Mouse (Mus musculus) neural tube, embryonic 12.5 days (tissue): ENCODE results near the gene Timm29. TPM values are rescaled to one million over a fixed set of nuclear protein-coding genes. Genes with fewer than 3 reads are reported as not detected.

Experiments used
- ATAC-seq: fragments of 200-750 bp; cut with Nextera tagmentation; 2 replicates; pipeline ENCODE4 v1.8.0; 2017; ENCODE audit warnings: low read depth, mild to moderate bottlenecking, moderate TSS enrichment, moderate library complexity; ENCODE audit not compliant: low FRiP score
- H3K27ac ChIP-seq: fragments of 300-500 bp; sonication (generic); 2 replicates; pipeline ENCODE4 v1.5.1; 2016
- H3K27me3 ChIP-seq: fragments of 300-500 bp; sonication (generic); replicated peaks from 2 replicates; pipeline ENCODE4 v1.6.1; 2016; ENCODE audit warnings: mild to moderate bottlenecking
- H3K36me3 ChIP-seq: fragments of 300-500 bp; sonication (generic); 2 replicates; pipeline ENCODE4 v1.6.1; 2016; ENCODE audit warnings: mild to moderate bottlenecking
- H3K4me1 ChIP-seq: fragments of 300-500 bp; sonication (generic); 2 replicates; pipeline ENCODE4 v1.6.1; 2016
- H3K4me2 ChIP-seq: fragments of 300-500 bp; sonication (generic); replicated peaks from 2 replicates; pipeline ENCODE4 v1.6.1; 2016; ENCODE audit warnings: mild to moderate bottlenecking
- H3K4me3 ChIP-seq: fragments of 300-500 bp; sonication (generic); 2 replicates; pipeline ENCODE4 v1.5.1; 2016
- H3K9ac ChIP-seq: fragments of 300-500 bp; sonication (generic); 2 replicates; pipeline ENCODE4 v1.6.1; 2016; ENCODE audit warnings: mild to moderate bottlenecking
- H3K9me3 ChIP-seq: fragments of 300-500 bp; sonication (generic); 2 replicates; pipeline ENCODE4 v1.6.1; 2016; ENCODE audit warnings: mild to moderate bottlenecking
- WGBS: fragments of 180-500 bp; shearing (Covaris S2); methylation state at CpG from one replicate; pipeline ENCODE4 v1.1.7; 2016; 5-methylcytosine and 5-hydroxymethylcytosine counted together
- polyA plus RNA-seq: library from polyadenylated mRNA; unstranded; fragments of >200 nt; fragmentation: Nextera tagmentation; extraction: Ambion mirVana; gene quantifications from 2 replicates; pipeline ENCODE4 v1.2.1, GENCODE M21; 2016

Timm29 gene
- polyA plus RNA-seq, 1 experiment from 2014 or later, result 62.4 TPM

DNA sequence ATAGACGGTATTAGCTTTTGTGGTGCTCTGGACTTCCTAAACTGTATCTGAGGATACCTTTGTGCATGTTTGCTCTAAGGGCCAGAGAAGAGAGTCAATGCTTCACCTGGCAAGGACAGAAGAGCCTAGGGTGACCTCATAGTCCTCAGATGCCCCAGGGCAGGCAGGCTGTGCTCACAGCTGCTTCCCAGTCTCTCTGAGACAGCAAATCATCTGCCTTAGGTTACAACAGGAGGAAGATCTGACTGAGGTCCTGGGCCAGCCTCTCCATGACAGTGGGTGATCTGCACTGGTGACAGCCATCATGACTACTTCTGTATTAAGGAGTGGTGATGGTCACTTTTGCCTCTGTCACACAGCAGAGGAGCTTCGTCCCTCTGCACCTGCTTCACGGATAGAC is 33.4 kb upstream of the Timm29 start:
- 92% methylated on average over 3 of the region's 3 CpGs for WGBS

DNA sequence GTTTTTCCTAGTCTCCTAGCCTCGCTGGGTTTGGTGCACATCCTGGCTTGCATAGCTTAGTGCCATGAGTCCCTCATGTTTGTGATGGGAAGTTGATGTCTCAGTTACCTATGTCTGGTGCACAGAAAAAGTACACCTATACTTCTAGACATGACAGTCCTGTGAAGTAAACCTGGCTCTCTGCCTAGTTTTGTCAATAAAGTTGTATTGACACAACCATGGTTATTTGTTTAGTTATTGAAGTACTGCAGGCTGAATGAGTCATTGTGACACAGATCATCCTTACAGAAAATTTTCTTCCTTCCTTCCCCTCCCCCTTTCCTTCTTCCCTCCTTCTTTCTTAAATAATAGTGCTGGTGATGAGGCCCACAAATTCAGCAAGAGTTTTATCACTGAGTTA is 28.1 kb upstream of the Timm29 start:
- ATAC-seq, result no peak
- no peaks in the 10 kb centered on the region for H3K27me3 ChIP-seq
- H3K36me3 ChIP-seq, result peaks cover 16% of the 10 kb centered on the region; the same call in 1 of the 2 replicates
- no peak overlapping the region for H3K27ac ChIP-seq
- H3K4me3 ChIP-seq, result no peak overlapping the region
- H3K4me1 ChIP-seq, result no peaks in the 10 kb centered on the region
- WGBS, result 93% methylated on average over 1 of the region's 1 CpGs
- H3K4me2 ChIP-seq, result no peak overlapping the region
- H3K9ac ChIP-seq, result no peak overlapping the region
- H3K9me3 ChIP-seq, result no peaks in the 10 kb centered on the region

More for the DNA sequence above, 33.4 kb upstream of the Timm29 start:
- peaks cover 9% of the 10 kb centered on the region for H3K4me1 ChIP-seq
- no peak overlapping the region for H3K9ac ChIP-seq
- no peaks in the 10 kb centered on the region for H3K27me3 ChIP-seq
- H3K9me3 ChIP-seq, result no peaks in the 10 kb centered on the region
- H3K4me2 ChIP-seq, result no peak overlapping the region
- ATAC-seq, result no peak
- H3K27ac ChIP-seq, result no peak overlapping the region
- H3K36me3 ChIP-seq, result peaks cover 27% of the 10 kb centered on the region; the same call in 1 of the 2 replicates
- H3K4me3 ChIP-seq, result no peak overlapping the region

DNA sequence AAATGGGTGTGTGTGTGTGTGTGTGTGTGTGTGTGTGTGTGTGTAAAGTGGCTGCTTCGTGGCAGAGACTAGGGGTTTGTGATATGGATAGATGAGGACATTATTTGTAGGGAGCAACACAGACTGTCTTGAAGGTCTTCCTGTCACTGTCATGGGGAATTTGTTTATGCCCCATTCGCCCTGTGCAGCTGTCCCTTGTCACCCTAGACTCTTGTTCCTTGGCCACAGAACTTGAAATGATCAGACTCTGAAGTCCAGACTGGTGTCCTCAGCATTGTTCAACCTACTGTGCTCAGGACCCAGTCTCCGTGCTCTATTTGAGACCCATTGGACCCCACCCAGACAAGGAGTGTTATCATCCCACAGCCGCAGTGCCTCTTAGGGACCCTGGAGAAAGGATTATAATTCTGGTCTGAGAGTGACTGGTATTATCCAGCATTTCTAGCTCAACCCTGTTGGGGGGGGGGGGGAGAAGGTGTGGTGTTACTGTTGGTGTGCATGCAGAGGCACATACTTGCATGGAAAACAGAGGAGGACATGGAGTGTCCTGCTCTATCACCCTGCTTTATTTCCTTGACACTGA is 27.4 kb upstream of the Timm29 start:
- H3K27ac ChIP-seq, result no peak overlapping the region
- no peak for ATAC-seq
- H3K4me1 ChIP-seq, result no peaks in the 10 kb centered on the region
- no peak overlapping the region for H3K4me2 ChIP-seq
- no peak overlapping the region for H3K4me3 ChIP-seq
- H3K27me3 ChIP-seq, result no peaks in the 10 kb centered on the region
- H3K36me3 ChIP-seq, result peaks cover 22% of the 10 kb centered on the region
- H3K9ac ChIP-seq, result no peak overlapping the region
- no peaks in the 10 kb centered on the region for H3K9me3 ChIP-seq
- WGBS, result 91% methylated on average over 4 of the region's 4 CpGs

- Histone ChIP-seq H3K9ac (no peak overlapping the region), H3K9me3 (no peaks in the 10 kb centered on the region), H3K27me3 (no peaks in the 10 kb centered on the region), H3K36me3 (peaks cover 31% of the 10 kb centered on the region), H3K4me2 (no peak overlapping the region), H3K27ac (no peak overlapping the region), H3K4me1 (no peaks in the 10 kb centered on the region), H3K4me3 (no peak overlapping the region)
- no peak for ATAC-seq
- 87% methylated on average over 1 of the region's 1 CpGs for WGBS
Observed at GRCm38 (mm10) chr9:21566538-21566937, 26.0 kb upstream of the Timm29 start.

- 91% methylated on average over 2 of the region's 2 CpGs for WGBS
- Histone ChIP-seq H3K27ac (no peak overlapping the region), H3K9me3 (no peaks in the 10 kb centered on the region), H3K36me3 (peaks cover 33% of the 10 kb centered on the region), H3K4me2 (no peak overlapping the region), H3K9ac (no peak overlapping the region), H3K27me3 (no peaks in the 10 kb centered on the region), H3K4me1 (no peaks in the 10 kb centered on the region), H3K4me3 (no peak overlapping the region)
- no peak for ATAC-seq
Observed at GRCm38 (mm10) chr9:21567051-21567450, 25.5 kb upstream of the Timm29 start.

DNA sequence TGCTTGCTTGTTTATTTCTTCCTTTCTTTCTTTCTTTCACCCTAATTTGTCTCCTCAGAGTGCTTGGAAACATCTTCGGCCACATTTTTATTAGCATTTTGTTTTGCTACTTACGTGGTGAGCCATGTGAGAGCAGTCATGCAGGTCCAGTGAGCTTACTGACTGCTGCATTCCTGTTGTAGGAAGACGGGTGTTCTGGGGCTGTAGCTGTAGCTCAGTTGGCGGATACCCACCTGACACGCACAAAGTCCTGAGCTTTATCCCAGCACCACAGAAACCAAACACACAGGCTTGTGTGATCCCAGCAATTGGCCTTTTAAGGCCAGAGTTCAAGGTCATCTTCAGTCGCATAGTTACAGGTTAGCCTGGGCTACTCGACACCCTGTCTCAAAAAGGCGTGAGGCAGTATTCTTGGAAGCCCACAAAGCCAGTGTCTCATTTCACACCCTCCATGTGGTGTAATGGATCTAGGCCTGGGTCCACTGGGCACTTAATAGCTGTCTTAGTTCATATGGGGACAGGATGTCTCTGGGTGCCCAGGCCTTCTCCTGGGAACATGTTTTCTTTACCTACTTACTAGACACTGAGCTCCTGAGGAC is 23.8 kb upstream of the Timm29 start:
- Histone ChIP-seq H3K4me2 (no peak overlapping the region), H3K9ac (no peak overlapping the region), H3K36me3 (peaks cover 41% of the 10 kb centered on the region), H3K27ac (no peak overlapping the region), H3K27me3 (no peaks in the 10 kb centered on the region), H3K4me3 (no peak overlapping the region), H3K9me3 (no peaks in the 10 kb centered on the region), H3K4me1 (no peaks in the 10 kb centered on the region)
- ATAC-seq, result no peak
- WGBS, result 90% methylated on average over 8 of the region's 8 CpGs

GRCm38 (mm10) chr9:21574012-21574801 is 18.3 kb upstream of the Timm29 start:
- 94% methylated on average over 8 of the region's 8 CpGs for WGBS
- Histone ChIP-seq H3K4me1 (no peaks in the 10 kb centered on the region), H3K36me3 (peaks cover 85% of the 10 kb centered on the region), H3K27ac (no peak overlapping the region), H3K9me3 (no peaks in the 10 kb centered on the region), H3K4me2 (no peak overlapping the region), H3K4me3 (no peak overlapping the region), H3K27me3 (no peaks in the 10 kb centered on the region), H3K9ac (no peak overlapping the region)
- ATAC-seq, result no peak; the same call in 1 of the 2 replicates

DNA sequence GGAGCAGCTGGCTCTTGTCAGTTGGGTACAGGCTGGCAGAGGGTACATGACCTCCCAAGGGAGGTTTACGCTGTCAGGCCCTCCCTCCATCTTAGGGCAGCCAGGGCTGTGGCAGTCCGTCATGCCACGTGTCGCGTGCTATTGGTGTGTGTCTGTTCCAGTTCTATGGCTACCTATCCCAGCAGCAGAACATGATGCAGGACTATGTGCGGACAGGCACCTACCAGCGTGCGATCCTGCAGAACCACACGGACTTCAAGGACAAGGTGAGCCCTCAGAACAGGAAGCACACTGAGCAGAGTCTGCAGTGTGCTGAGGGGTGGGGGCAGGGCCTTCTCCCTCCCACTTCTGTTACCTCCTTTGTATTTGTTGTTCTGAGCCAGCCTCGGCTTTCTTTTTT is 17.3 kb upstream of the Timm29 start:
- WGBS, result 90% methylated on average over 10 of the region's 10 CpGs

DNA sequence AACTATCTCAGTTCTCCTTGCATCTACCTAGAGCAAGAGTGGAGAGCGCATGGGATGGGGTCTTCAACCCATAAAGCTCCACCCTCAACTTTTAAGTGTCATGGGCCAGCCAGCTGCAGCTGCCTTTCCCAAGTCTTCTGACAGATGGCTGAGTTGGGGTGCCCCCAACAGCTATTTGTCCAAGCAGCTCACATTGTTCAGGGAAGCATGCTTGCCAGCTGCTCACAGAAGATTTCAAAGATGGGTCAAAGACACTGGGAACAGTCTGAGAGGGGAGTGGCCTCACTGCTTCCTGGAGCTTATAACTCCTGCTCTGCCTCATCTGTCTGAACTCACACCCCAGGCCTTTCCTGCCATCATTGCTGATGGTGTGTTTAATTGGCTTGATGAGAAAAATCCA is 16.2 kb upstream of the Timm29 start:
- ATAC-seq, result no peak
- no peak overlapping the region for H3K4me3 ChIP-seq
- H3K4me1 ChIP-seq, result no peaks in the 10 kb centered on the region
- no peaks in the 10 kb centered on the region for H3K27me3 ChIP-seq
- 90% methylated on average over 1 of the region's 1 CpGs for WGBS
- no peaks in the 10 kb centered on the region for H3K9me3 ChIP-seq
- no peak overlapping the region for H3K27ac ChIP-seq
- no peak overlapping the region for H3K9ac ChIP-seq
- peaks cover 84% of the 10 kb centered on the region for H3K36me3 ChIP-seq
- H3K4me2 ChIP-seq, result no peak overlapping the region

More for the DNA sequence above, 17.3 kb upstream of the Timm29 start:
- H3K4me2 ChIP-seq, result no peak overlapping the region
- ATAC-seq, result no peak
- H3K27me3 ChIP-seq, result no peaks in the 10 kb centered on the region
- H3K4me3 ChIP-seq, result no peak overlapping the region
- H3K9me3 ChIP-seq, result no peaks in the 10 kb centered on the region
- no peaks in the 10 kb centered on the region for H3K4me1 ChIP-seq
- H3K27ac ChIP-seq, result no peak overlapping the region
- peaks cover 87% of the 10 kb centered on the region for H3K36me3 ChIP-seq
- no peak overlapping the region for H3K9ac ChIP-seq

DNA sequence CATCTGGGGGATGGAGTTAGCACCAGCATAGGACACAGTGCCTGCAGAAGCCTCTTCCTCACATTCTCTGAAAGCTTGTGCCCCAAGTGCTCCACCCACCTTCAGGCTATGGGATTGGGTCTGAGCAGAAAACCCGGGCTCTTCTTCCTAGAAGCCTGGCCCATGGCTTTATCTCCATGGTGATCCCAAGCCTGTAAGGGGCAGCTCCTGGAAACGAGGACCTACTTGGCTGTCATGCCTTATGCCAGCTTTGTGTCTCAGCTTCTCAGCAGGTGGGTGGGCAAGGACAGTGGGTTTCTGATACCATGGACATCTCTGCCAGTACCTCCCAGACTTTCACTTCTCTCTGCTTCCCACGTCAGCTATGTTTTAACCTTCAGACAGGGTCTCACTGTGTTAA is 14.3 kb upstream of the Timm29 start:
- H3K9me3 ChIP-seq, result no peaks in the 10 kb centered on the region
- no peaks in the 10 kb centered on the region for H3K27me3 ChIP-seq
- peaks cover 82% of the 10 kb centered on the region for H3K36me3 ChIP-seq
- ATAC-seq, result no peak
- no peak overlapping the region for H3K9ac ChIP-seq
- H3K4me2 ChIP-seq, result no peak overlapping the region
- WGBS, result 75% methylated on average over 3 of the region's 3 CpGs
- no peak overlapping the region for H3K27ac ChIP-seq
- H3K4me1 ChIP-seq, result no peaks in the 10 kb centered on the region
- H3K4me3 ChIP-seq, result no peak overlapping the region

DNA sequence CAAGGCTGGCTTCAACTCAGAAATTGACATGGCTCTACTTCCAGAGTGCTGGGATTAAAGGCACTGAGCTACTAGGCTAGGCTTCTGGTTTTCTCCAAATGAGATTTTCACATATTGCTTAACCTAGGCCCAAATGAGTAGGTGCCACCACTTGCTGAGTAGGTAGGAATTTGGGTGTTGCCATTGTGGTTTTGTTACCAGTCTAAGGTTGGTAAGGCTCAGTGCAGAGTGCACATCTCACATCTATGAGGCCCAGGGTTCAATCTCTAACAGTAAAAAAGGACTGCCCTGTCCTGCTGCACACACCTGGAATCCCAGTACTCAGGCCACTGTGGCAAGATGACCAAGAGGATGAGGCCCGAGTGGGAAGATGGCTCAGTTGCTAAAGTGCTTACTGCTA is 7.1 kb upstream of the Timm29 start:
- Histone ChIP-seq H3K4me1 (no peaks in the 10 kb centered on the region), H3K9ac (no peak overlapping the region), H3K36me3 (peaks cover 89% of the 10 kb centered on the region), H3K27me3 (no peaks in the 10 kb centered on the region), H3K9me3 (no peaks in the 10 kb centered on the region), H3K4me3 (no peak overlapping the region), H3K4me2 (no peak overlapping the region), H3K27ac (no peak overlapping the region)
- WGBS, result 92% methylated on average over 1 of the region's 1 CpGs
- no peak for ATAC-seq

DNA sequence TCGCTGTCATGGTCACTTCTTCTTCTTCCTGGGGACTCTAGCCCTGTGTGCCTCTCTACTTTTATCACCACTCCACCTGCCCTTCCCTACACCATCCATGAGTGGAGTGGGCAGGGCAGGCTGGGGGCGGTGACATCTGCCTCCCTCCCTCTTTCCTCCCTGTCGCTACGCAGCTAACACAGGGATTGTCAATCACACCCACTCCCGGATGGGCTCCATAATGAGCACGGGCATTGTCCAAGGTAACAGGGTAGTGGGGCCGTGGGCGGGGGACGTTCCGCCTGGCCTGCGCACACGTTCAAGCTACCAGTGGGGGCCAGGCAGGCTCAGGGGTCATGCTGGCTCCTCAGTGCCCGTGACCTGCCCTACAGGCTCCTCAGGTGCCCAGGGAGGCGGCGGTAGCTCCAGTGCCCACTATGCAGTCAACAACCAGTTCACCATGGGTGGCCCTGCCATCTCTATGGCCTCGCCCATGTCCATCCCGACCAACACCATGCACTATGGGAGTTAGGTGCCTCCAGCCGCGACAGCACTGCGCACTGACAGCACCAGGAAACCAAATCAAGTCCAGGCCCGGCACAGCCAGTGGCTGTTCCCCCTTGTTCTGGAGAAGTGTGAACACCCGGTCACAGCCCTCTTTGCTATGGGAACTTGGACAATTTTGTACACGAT is 4.7 kb upstream of the Timm29 start:
- Histone ChIP-seq H3K27me3 (no peaks in the 10 kb centered on the region), H3K36me3 (peaks cover 75% of the 10 kb centered on the region), H3K9ac (no peak overlapping the region), H3K4me3 (no peak overlapping the region), H3K9me3 (no peaks in the 10 kb centered on the region), H3K4me2 (no peak overlapping the region), H3K4me1 (peaks cover 10% of the 10 kb centered on the region), H3K27ac (no peak overlapping the region)
- ATAC-seq, result no peak
- WGBS, result 92% methylated on average over 23 of the region's 23 CpGs
